Mouse (Mus musculus) urinary bladder, postnatal 4 days (tissue): ENCODE measurements around the gene Nr2c2.
A peak's percentile ranks its signal among the peaks of the same experiment; 100 is the strongest.

ENCODE experiments used
- DNase-seq, 2 experiments: peaks; one replicate each; pipeline ENCODE4 v3.0.0; 2021 to 2022; ENCODE audit warnings: low spot score in 2 of 2

The Nr2c2 gene

GRCm38 (mm10) chr6:92126861-92127468 lies 35.8 kb downstream of the Nr2c2 start:
- DNase-seq, result no peak

DNA sequence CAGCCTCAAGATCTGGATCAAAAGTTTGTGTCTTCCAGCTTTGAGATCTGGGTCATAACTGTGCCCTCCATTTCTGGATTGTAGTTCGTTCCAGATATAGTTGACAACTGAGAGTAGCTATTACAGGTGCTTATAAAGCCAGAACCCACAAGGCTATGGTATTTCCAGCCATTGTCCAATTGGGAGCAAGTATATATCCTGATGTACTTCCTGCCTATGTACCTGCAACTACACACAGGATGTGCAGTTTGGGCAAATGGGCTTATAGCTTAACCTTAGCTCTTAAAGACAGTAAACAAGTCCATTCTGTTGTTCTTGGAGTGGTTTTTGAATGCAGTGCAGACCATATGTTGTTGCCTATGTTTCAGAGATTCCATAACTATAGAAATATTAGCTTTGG lies 40.3 kb downstream of the Nr2c2 start:
- no peak for DNase-seq

DNA sequence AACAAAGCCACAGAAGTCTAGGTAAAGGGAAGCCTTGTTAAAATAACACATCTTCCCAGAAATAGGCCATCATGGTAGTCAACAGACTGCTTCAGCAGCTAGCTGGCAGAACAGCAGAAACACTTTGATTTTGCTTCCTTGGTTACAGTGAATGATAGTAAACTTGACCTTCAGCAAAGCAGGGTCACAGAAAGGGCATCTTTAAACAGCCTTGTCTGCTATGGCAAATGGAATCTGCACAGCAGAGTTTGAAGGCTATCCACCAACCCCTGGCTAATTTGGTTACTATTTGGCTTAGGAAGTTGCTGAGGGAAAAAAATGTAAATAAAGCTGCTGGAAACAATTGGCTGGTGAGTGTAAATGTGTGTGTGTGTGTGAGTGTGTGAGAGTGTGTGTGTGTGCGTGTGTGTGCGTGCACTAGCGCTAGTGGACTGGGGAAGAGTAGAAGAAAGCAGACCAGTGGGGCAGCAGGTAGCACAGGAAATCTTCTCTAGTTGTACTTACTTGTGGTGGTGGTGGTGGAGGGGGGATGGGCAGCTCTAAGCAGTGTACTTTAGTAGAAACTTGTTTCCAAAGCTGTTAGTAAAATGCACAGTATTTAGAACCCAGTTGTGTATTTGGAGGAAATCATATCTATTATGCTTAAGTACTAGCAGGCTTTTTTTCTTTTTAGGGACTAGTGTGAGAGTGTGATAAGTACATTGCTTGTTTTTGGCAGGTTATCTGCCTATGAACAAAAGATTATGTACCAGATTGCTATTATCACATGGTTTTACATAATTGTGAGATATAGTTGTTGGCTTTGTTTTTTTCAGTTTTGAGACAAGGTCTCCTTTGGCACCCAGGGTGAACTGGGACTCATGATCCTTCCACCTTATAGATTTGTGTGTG lies 41.1 kb downstream of the Nr2c2 start:
- DNase-seq, result no peak

GRCm38 (mm10) chr6:92133617-92134016 lies 42.4 kb downstream of the Nr2c2 start:
- DNase-seq, result no peak

DNA sequence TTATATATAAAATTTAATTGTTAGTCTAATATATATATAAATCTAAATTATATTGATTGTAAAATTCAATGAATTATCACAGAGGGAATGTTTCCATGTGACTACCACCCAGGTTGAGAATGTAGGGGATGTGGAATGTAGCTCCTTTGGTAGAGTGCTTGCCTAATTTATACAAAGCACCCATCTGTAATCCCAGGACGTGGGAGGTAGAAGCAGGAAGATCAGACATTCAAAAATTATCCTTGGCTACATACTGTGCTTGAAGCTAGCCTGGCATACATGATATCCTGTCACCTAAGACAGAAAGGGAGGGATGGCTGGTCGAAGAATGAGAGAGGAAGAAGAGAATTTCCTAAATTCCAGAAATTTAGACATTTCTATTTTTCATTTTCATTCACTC lies 45.2 kb downstream of the Nr2c2 start:
- no peak for DNase-seq

GRCm38 (mm10) chr6:92145881-92146280 lies 54.7 kb downstream of the Nr2c2 start:
- DNase-seq, result no peak

- DNase-seq, result no peak
These were observed 62.6 kb downstream of the Nr2c2 start for GRCm38 (mm10) chr6:92153774-92154173.

GRCm38 (mm10) chr6:92158801-92159200 lies 67.6 kb downstream of the Nr2c2 start:
- DNase-seq, result no peak

DNA sequence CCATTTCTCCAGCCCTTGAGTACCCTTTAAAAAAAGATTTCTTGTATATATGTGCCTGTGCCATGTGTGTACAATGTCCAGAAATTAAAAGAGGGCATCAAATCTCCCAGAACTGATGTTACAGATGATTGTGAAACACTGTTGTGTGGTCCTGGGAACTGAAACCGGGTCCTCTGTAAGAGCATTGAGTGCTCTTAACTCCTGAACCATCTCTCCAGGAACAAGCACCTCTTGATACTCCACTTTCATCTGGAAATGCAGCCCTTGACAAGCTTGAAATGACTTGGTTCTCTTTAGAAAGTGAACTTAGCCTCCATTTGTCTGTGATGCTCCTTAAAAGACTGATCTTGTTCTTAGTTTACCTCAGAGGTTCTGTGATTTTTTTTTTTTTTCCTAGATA lies 71.5 kb downstream of the Nr2c2 start:
- DNase-seq, result no peak

DNA sequence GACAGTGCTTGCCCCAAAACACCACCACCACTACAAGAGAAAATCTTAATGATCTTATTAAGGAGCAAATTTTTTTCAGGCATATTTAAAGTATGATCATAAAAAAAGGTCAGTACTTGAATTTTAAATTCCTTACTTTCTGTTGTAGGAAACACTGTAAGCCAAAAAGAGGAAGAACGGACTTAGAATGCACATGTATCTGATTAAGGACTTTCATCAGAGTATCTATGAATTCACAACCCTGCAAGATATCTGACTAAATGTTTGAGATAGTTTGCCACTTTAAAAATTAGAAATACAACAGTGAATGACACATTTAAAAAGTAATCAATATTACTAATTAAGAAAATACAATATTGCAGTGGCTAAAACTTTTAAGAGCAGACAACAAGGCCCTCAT lies 85.3 kb downstream of the Nr2c2 start:
- no peak for DNase-seq

- peak; percentile 61 to 74 for DNase-seq
These were observed 92.5 kb downstream of the Nr2c2 start, which contains the start of gene Mrps25 for GRCm38 (mm10) chr6:92183621-92184131. Mrps25 (minus strand) TSS chr6:92184033.

- no peak for DNase-seq
These were observed 93.0 kb downstream of the Nr2c2 start for GRCm38 (mm10) chr6:92184178-92184577.

DNA sequence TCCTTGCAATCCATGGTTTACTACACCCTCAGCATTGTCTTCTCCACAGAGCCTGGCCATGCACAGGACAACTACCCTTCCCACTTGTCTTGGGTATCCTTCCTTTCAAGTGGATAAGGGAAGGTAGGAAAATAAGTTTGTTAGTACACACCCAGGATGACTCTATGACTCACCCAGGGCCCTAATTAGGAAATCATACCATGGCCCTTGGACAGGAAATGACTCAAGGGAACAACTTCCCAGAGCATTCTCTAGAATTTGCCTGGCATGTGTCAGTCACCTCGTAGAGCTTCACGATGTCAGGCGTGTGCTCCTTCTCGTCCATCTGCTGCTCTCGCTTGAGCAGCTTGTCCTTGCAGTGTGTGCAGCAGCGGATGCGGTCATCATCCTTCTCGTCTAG lies 108.2 kb downstream of the Nr2c2 start:
- no peak for DNase-seq

GRCm38 (mm10) chr6:92214055-92214772 lies 123.0 kb downstream of the Nr2c2 start:
- DNase-seq, result no peak

GRCm38 (mm10) chr6:92214773-92215449 lies 123.7 kb downstream of the Nr2c2 start, which contains the start of gene Rbsn:
Rbsn (minus strand) TSS chr6:92214925.
- peak; percentile 87 to 88 for DNase-seq

DNA sequence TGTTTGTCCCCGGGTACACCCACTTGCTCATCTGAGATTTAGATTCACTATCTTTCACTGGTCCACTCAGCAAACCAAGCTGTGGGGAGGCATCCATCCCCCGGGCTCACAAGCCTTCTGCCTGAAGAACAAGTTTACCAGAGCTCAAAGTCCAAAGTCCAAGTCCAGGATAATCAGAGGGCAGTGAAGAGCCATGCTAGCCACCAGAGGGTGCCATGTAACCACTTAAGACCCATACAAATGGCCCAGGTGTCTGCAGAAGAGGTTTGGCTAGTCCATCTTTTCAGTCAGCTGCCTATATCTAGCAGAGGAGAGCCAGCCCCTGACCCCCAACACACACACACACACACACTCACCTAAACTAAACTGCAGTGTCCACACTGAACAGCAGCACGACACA lies 128.3 kb downstream of the Nr2c2 start:
- no peak for DNase-seq

DNA sequence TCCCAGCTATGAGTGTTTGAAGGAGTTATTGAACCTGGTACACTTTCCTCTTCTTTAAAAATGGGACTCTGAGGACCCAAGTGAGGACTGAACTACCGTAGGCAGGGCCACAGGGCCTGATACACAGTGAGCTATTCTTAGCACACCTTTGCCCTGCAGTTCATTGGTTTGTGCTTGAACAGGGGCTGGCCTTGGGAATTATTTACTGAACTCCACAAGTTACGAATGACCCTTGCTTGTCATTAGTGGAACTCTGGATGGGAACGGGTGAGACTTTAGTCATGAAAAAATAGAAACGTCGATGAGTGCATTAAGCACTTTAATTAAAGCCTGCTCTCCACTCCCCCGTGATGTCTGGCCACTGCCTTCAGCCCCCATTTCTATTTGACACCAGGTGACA lies 130.4 kb downstream of the Nr2c2 start:
- no peak for DNase-seq

DNA sequence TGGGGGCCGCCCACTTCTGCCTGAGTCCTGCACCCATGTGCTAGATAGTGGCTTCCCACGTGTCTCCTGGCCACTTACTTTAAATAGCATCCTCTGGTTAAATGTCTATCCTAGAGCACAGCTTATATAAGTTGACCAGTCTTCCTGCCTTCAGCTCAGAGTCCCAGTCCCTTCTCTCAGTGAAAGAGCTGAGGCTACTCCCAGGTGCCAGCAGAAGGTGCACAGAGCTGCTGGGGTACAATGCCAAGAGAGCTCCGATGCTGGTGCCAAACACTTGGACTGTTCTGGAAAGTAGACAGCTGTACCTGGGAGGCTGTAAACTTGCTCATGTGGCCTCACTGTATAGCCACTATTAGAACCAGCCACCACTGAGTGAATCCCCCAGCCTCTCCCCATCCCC lies 130.8 kb downstream of the Nr2c2 start:
- no peak for DNase-seq
